Comparison of ENCODE assay signal across 20 mouse cellular contexts in the genomic region with DNA sequence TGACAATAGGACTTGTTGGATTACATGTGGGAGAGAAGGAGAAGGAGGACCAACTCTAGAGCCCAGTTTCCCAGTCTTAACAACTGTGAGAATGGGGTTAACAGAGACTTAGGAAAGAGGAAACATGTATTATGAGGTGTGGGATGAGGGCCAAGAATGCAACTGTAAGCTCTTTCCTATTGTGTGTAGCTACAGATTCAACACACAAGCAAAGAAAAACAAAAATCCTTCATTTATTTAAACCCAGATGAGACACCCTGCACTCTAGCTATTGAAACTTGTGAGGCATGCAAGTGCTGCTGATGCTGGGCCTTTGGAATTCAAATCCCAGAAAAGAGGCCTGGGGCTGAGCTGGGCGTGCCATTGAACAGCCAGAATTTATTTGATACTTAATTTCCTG. TPM values are rescaled to one million over a fixed set of nuclear protein-coding genes. Genes with fewer than 3 reads are reported as not detected.
DNase-seq lines count a peak whose midpoint lies in the region; ATAC-seq lines count a peak whose summit lies in the region.
"Had no signal": no experiment of that assay in that cellular context is flagged by ENCODE, and none has a peak within 500 bp of the region (broad histone marks: within the 10 kb centered on the region; RNA-seq: fewer than 3 reads in every experiment).

No protein-coding gene starts in this region.

- no peak for DNase-seq in frontal cortex, postnatal 36 days (ENCODE audit: low spot score in 2 of 2)
- DNase-seq in left cerebral cortex, postnatal 25 days (ENCODE audit: low spot score in 2 of 2), result no peak
- DNase-seq: adrenal gland, postnatal 36 days; cerebellum, adult 18-20 months; cerebellum, postnatal 25 days; gastrocnemius, postnatal 25 days; kidney, adult 18-20 months; kidney, postnatal 4 days; layer of hippocampus, adult 9-11 months; thymus, postnatal 36 days had no signal

- intact Hi-C loops in left cerebral cortex, postnatal 25 days (cut with DNase I), result no loop called here

- no peak overlapping the region for H3K4me3 ChIP-seq in kidney, embryonic 15.5 days (replicated peaks)
- no peak overlapping the region for H3K4me3 ChIP-seq in kidney, embryonic 16.5 days (ENCODE audit: low read length)
- H3K4me3 ChIP-seq in midbrain, embryonic 13.5 days (replicated peaks), result no peak overlapping the region
- H3K4me3 ChIP-seq in midbrain, embryonic 15.5 days, result no peak overlapping the region
- H3K4me3 ChIP-seq: limb, embryonic 13.5 days; liver, embryonic 15.5 days had no signal

- H3K4me1 ChIP-seq in kidney, embryonic 15.5 days, result peaks cover 9% of the 10 kb centered on the region
- H3K4me1 ChIP-seq in kidney, embryonic 16.5 days (ENCODE audit: insufficient read depth, low read length), result no peaks in the 10 kb centered on the region
- H3K4me1 ChIP-seq in midbrain, embryonic 13.5 days (replicated peaks), result peaks cover 14% of the 10 kb centered on the region
- 0 out of 2 replicates have a peak, but pooled peaks cover 5% of the 10 kb centered on the region for H3K4me1 ChIP-seq in midbrain, embryonic 15.5 days
- H3K4me1 ChIP-seq: liver, embryonic 15.5 days had no signal

- no peak overlapping the region for H3K9ac ChIP-seq in kidney, embryonic 15.5 days
- H3K9ac ChIP-seq in kidney, embryonic 16.5 days (replicated peaks; ENCODE audit: low read length), result no peak overlapping the region
- no peak overlapping the region for H3K9ac ChIP-seq in midbrain, embryonic 13.5 days (replicated peaks)
- no peak overlapping the region for H3K9ac ChIP-seq in midbrain, embryonic 15.5 days
- H3K9ac ChIP-seq: limb, embryonic 13.5 days; liver, embryonic 15.5 days had no signal

- no peak overlapping the region for H3K4me2 ChIP-seq in kidney, embryonic 15.5 days
- H3K4me2 ChIP-seq in kidney, embryonic 16.5 days (replicated peaks; ENCODE audit: low read depth, low read length), result no peak overlapping the region
- no peak overlapping the region for H3K4me2 ChIP-seq in midbrain, embryonic 13.5 days (replicated peaks)
- no peak overlapping the region for H3K4me2 ChIP-seq in midbrain, embryonic 15.5 days
- H3K4me2 ChIP-seq: heart, embryonic 11.5 days; limb, embryonic 13.5 days; liver, embryonic 15.5 days had no signal

- H3K9me3 ChIP-seq in kidney, embryonic 15.5 days (replicated peaks), result no peaks in the 10 kb centered on the region
- no peaks in the 10 kb centered on the region for H3K9me3 ChIP-seq in kidney, embryonic 16.5 days (ENCODE audit: low read length)
- no peaks in the 10 kb centered on the region for H3K9me3 ChIP-seq in midbrain, embryonic 13.5 days
- H3K9me3 ChIP-seq in midbrain, embryonic 15.5 days, result no peaks in the 10 kb centered on the region
- H3K9me3 ChIP-seq: limb, embryonic 13.5 days; liver, embryonic 15.5 days had no signal

- H3K27ac ChIP-seq in kidney, embryonic 15.5 days, result peak overlapping the region; percentile 23; the same call in 1 of the 2 replicates
- H3K27ac ChIP-seq in kidney, embryonic 16.5 days (ENCODE audit: low read length), result no peak overlapping the region
- peak overlapping the region; percentile 16; the same call in 1 of the 2 replicates for H3K27ac ChIP-seq in midbrain, embryonic 13.5 days
- no peak overlapping the region for H3K27ac ChIP-seq in midbrain, embryonic 15.5 days
- H3K27ac ChIP-seq: limb, embryonic 13.5 days; liver, embryonic 15.5 days had no signal

- no peaks in the 10 kb centered on the region for H3K36me3 ChIP-seq in kidney, embryonic 15.5 days
- no peaks in the 10 kb centered on the region for H3K36me3 ChIP-seq in kidney, embryonic 16.5 days (ENCODE audit: insufficient read depth, low read length)
- no peaks in the 10 kb centered on the region for H3K36me3 ChIP-seq in midbrain, embryonic 13.5 days
- H3K36me3 ChIP-seq in midbrain, embryonic 15.5 days (replicated peaks), result no peaks in the 10 kb centered on the region
- H3K36me3 ChIP-seq: limb, embryonic 13.5 days; liver, embryonic 15.5 days had no signal

- H3K27me3 ChIP-seq in kidney, embryonic 15.5 days, result no peaks in the 10 kb centered on the region
- H3K27me3 ChIP-seq in kidney, embryonic 16.5 days (ENCODE audit: insufficient read depth, low read length), result no peaks in the 10 kb centered on the region
- H3K27me3 ChIP-seq in midbrain, embryonic 13.5 days, result no peaks in the 10 kb centered on the region
- H3K27me3 ChIP-seq in midbrain, embryonic 15.5 days (replicated peaks), result no peaks in the 10 kb centered on the region
- H3K27me3 ChIP-seq: limb, embryonic 13.5 days; liver, embryonic 15.5 days had no signal

- no peak for ATAC-seq in kidney, embryonic 15.5 days (replicated peaks; ENCODE audit: low FRiP score)
- ATAC-seq in kidney, embryonic 16.5 days (ENCODE audit: low FRiP score, low TSS enrichment), result no peak
- no peak for ATAC-seq in midbrain, embryonic 13.5 days
- no peak for ATAC-seq in midbrain, embryonic 15.5 days (replicated peaks)
- peak; percentile 42; the same call in 1 of the 2 replicates for ATAC-seq in common myeloid progenitor, adult 5-6 weeks (replicated peaks; ENCODE audit: low read depth, poor library complexity, severe bottlenecking)

- 35% methylated on average over 1 of the region's 1 CpGs for WGBS in kidney, embryonic 15.5 days
- 44% methylated on average over 1 of the region's 1 CpGs for WGBS in kidney, embryonic 16.5 days
- WGBS in midbrain, embryonic 13.5 days, result 37% methylated on average over 1 of the region's 1 CpGs
- 24% methylated on average over 1 of the region's 1 CpGs for WGBS in midbrain, embryonic 15.5 days

RNA-seq across cellular contexts. Expression of a gene that starts 18.7 kb away (rescaled TPM):
- polyA plus RNA-seq in kidney, embryonic 15.5 days (2015; fragmentation: Nextera tagmentation; extraction: Ambion mirVana), result 0.14 and 0.15 TPM in 2 replicates
- 0.05 and 0.06 TPM in 2 replicates for polyA plus RNA-seq in kidney, embryonic 16.5 days (2015; fragmentation: Nextera tagmentation; extraction: Ambion mirVana)
- polyA plus RNA-seq in midbrain, embryonic 13.5 days (2015; fragmentation: Nextera tagmentation; extraction: Ambion mirVana), result 0.05 and 0.14 TPM in 2 replicates
- 0.06 and 0.15 TPM in 2 replicates for polyA plus RNA-seq in midbrain, embryonic 15.5 days (2015; fragmentation: Nextera tagmentation; extraction: Ambion mirVana)
- total RNA-seq in common myeloid progenitor, adult 5-6 weeks (2017), result not detected in 2 replicates
- total RNA-seq in left cerebral cortex, postnatal 25 days (2021), result under 1 TPM; 0.23 to 0.46 TPM
- total RNA-seq: adrenal gland, postnatal 36 days; megakaryocyte-erythroid progenitor cell, adult 5-6 weeks had no signal
- polyA plus RNA-seq: heart, embryonic 11.5 days; hindbrain, embryonic 11.5 days; liver, embryonic 15.5 days had no signal

Comparison
In these comparisons a context has a peak if more than half of its experiments do, and no peak if none do; other contexts are left out.
1. H3K27ac ChIP-seq: peak in kidney, embryonic 15.5 days (single experiment) and midbrain, embryonic 13.5 days (single experiment); none in kidney, embryonic 16.5 days (single experiment) and midbrain, embryonic 15.5 days (single experiment).